Mouse (Mus musculus) cortical plate, adult 2 months (tissue): Measurements from ENCODE around the gene Mrm2. TPM values are rescaled to one million over a fixed set of nuclear protein-coding genes. Genes with fewer than 3 reads are reported as not detected.
A peak's percentile ranks its signal among the peaks of the same experiment; 100 is the strongest.

Experiments
- H3K27ac ChIP-seq: fragments of 200-500 bp; 2 replicates; pipeline ENCODE4 v1.5.1; 2012; ENCODE audit warnings: low read length, control low read depth, inconsistent platforms; ENCODE audit not compliant: insufficient read depth
- H3K4me1 ChIP-seq: fragments of 200-500 bp; 2 replicates; pipeline ENCODE4 v1.6.1; 2011; ENCODE audit warnings: low read length; ENCODE audit not compliant: control insufficient read depth, insufficient read depth
- H3K4me3 ChIP-seq: fragments of 200-500 bp; 2 replicates; pipeline ENCODE4 v1.5.1; 2011; ENCODE audit warnings: mild to moderate bottlenecking, low read length, control low read depth; ENCODE audit not compliant: insufficient read depth
- CTCF ChIP-seq: fragments of 200-500 bp; IDR thresholded peaks from 2 replicates; pipeline ENCODE4 v1.5.1; 2011; ENCODE audit warnings: mild to moderate bottlenecking, control low read depth, low read length; ENCODE audit not compliant: insufficient read depth; ENCODE audit errors: extremely low read depth
- POLR2A ChIP-seq: fragments of 200-500 bp; IDR thresholded peaks from 2 replicates; pipeline ENCODE4 v1.6.1; 2011; ENCODE audit warnings: mild to moderate bottlenecking, low read length, control low read depth; ENCODE audit not compliant: insufficient read depth; ENCODE audit errors: extremely low read depth
- polyA plus RNA-seq: library from polyadenylated mRNA; depleted of rRNA; stranded (reverse); fragments of >200 nt; gene quantifications from 2 replicates; pipeline ENCODE4 v1.2.3, GENCODE M21; 2012; rRNA removed

The Mrm2 gene
- polyA plus RNA-seq: 13.5 and 13.8 TPM in 2 replicates

- peak; percentile 67 for TF ChIP-seq CTCF
- peak; percentile 87 for TF ChIP-seq POLR2A
- Histone ChIP-seq H3K4me1 (peaks cover 4% of the 10 kb centered on the region; the same call in 1 of the 2 replicates), H3K4me3 (peak within 1 kb of the TSS; percentile 85), H3K27ac (peak within 1 kb of the TSS; percentile 20; the same call in 1 of the 2 replicates)
Measured at GRCm38 (mm10) chr5:140331615-140332512, at the start of gene Mrm2. Gene Mrm2 (minus strand): TSS chr5:140331898.

GRCm38 (mm10) chr5:140381156-140381555 is 49.5 kb upstream of the Mrm2 start:
- TF ChIP-seq POLR2A (no peak), CTCF (no peak)
- Histone ChIP-seq H3K4me1 (no peaks in the 10 kb centered on the region), H3K27ac (no peak overlapping the region), H3K4me3 (no peak overlapping the region)

DNA sequence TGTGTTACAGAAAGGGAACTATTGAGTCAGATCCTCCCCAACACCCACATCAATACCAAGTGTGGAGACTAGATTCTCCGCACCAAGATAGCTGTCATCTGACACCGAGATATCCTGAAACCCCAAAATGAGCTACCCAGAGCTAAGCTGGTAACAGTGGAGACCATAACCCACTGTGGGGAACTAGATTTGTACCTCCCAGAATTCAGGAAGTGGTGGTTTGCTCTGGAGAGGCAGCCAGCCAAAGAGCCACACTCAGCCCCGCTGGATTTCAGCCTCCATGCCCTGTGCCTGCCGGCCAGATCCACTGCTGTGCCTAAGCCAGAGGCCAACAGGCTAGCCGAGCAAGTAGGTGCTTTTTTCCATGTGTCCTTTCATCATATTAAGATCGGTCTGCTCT is 47.6 kb upstream of the Mrm2 start:
- peaks cover 1% of the 10 kb centered on the region for H3K4me1 ChIP-seq
- no peak overlapping the region for H3K27ac ChIP-seq

GRCm38 (mm10) chr5:140378121-140378853 is 46.6 kb upstream of the Mrm2 start:
- peaks cover 2% of the 10 kb centered on the region for H3K4me1 ChIP-seq
- TF ChIP-seq POLR2A (no peak), CTCF (no peak)
- H3K27ac ChIP-seq: no peak overlapping the region
- H3K4me3 ChIP-seq: no peak overlapping the region

More for the DNA sequence above, 47.6 kb upstream of the Mrm2 start:
- TF ChIP-seq CTCF (no peak), POLR2A (no peak)
- H3K4me3 ChIP-seq: no peak overlapping the region

DNA sequence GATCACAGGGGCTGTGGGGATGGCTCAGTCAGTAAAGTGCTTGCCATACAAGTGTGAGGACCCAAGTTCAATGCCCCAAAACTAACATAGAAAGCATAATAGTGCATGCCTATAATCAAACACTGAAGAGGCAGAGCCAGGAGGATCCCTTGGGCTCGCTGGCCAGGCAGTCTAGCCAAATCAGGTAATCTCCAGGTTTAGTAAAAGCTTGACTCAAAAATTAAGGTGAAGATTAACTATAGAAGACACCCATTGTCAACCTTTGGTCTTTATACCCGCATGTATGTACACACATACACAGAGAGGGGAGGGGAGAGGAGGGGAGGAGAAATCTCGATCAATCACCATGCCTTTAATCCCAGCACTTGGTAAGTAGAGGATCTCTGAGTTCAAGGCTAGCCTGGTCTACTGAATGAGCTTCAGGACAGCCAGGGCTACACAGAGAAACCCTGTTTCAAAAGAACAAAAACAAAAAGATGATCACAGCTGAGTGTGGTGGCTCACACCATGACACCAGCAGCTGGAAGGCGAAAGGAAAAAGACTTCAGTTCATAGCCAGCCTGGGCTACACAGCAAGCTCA is 43.6 kb upstream of the Mrm2 start:
- TF ChIP-seq CTCF: no peak
- no peak for TF ChIP-seq POLR2A
- Histone ChIP-seq H3K27ac (no peak overlapping the region), H3K4me1 (peaks cover 2% of the 10 kb centered on the region), H3K4me3 (no peak overlapping the region)

GRCm38 (mm10) chr5:140374226-140374625 is 42.5 kb upstream of the Mrm2 start:
- H3K27ac ChIP-seq: no peak overlapping the region
- TF ChIP-seq POLR2A: no peak
- no peak for TF ChIP-seq CTCF
- H3K4me3 ChIP-seq: no peak overlapping the region

GRCm38 (mm10) chr5:140373711-140374110 is 42.0 kb upstream of the Mrm2 start:
- Histone ChIP-seq H3K27ac (no peak overlapping the region), H3K4me1 (peaks cover 2% of the 10 kb centered on the region), H3K4me3 (no peak overlapping the region)
- no peak for TF ChIP-seq POLR2A
- TF ChIP-seq CTCF: no peak

More at GRCm38 (mm10) chr5:140374226-140374625, 42.5 kb upstream of the Mrm2 start:
- H3K4me1 ChIP-seq: peaks cover 2% of the 10 kb centered on the region

GRCm38 (mm10) chr5:140371671-140372070 is 40.0 kb upstream of the Mrm2 start:
- H3K4me1 ChIP-seq: peaks cover 2% of the 10 kb centered on the region
- H3K4me3 ChIP-seq: no peak overlapping the region
- H3K27ac ChIP-seq: no peak overlapping the region
- TF ChIP-seq CTCF: no peak
- no peak for TF ChIP-seq POLR2A
